Mouse (Mus musculus) inflammation-experienced regulatory T-cells, adult 16 weeks (primary cell): Measurements from ENCODE around the gene Abhd6. TPM values are rescaled to one million over a fixed set of nuclear protein-coding genes. Genes with fewer than 3 reads are reported as not detected.

Experiments used
- polyA plus RNA-seq: library from polyadenylated mRNA; unstranded; fragments of 100-300 nt; shearing (Covaris generic); gene quantifications from one replicate; pipeline ENCODE4 v1.2.1, GENCODE M21; 2017

Abhd6 gene
- 39.0 TPM for polyA plus RNA-seq

GRCm38 (mm10) chr14:8002432-8003092, at the start of gene Abhd6:
TSS of gene Abhd6 (plus strand) at chr14:8002902.

DNA sequence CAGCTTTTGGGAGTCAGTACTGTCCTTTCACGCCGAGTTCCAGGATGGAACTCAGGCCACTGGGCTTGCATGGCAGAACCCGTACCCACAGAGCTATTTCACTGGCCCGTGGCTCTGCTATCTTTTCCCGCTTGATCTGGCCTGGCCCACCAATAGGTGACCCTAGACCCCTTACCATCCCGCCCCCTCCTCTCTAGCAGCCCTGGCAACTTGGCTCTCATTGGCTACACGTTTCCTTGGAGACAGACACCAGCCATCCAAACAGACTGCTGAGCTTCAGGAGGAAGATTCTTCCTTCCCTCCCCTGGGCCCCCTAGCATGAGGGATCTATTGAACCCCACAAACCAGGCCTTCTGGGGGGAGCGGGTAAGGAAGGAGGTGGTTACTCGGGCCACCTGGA, 45.7 kb upstream of the Abhd6 start, which contains the start of gene Gm45521:
TSS of gene Gm45521 (plus strand) at position 240 of the 400 bp plus-strand sequence.

DNA sequence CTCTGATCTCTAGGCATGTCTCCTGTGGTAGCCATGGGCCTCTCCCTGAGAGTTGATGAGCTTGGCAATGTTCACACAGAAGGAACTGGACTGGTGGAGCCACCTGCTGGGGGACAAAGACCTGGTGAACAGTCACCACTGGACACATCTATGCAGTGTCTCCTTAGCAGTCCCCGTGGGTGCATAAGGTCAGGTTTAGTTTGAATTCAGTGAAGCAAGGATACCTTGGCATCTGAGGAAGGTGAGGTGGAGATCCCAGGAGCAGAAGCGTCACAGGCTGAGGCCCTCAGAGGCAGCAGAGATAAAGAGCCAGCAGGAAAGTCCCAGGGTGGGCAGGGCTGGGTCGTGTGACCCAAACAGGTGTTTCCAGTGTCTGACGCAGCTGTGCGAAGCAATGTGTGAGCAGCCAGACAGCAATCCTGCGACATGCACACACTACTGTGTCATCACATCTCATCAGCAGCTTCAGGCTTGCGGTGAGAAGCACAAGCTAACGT, 8.4 kb upstream of the Abhd6 start, which contains the start of gene Dnase1l3:
TSS of gene Dnase1l3 (minus strand) at position 303 of the 497 bp plus-strand sequence.

DNA sequence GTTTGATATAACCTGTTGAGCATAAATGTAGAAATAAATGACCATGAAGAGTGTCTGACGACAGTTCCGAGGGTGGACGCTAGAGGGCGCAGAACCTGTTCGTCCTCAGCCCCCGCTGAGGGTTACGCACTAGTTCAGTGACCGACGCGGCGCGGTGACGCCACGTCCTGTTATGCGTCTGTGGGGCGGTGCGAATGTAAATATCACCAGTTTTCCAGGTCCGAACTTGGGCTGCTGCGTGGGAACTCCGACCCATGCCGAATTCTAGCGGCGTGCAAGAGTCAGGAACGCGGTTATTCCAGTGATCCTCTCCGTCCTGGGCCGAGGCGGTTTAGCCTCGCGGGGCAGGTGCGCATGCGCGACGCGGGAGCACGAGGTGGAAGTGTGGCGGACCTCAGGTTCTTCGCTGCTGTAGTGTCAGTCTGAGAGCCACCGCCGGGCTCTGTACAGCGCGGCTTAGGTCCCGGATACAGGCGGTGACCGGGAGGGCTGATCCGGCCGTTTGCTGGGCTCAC, 77.5 kb downstream of the Abhd6 start, which contains the start of gene Rpp14:
TSS of gene Rpp14 (plus strand) at position 203 of the 515 bp plus-strand sequence.

GRCm38 (mm10) chr14:8097978-8098686, 95.4 kb downstream of the Abhd6 start, which contains the start of gene Pxk:
TSS of gene Pxk (plus strand) at chr14:8098211.

Other genes starting within 250 kb of the Abhd6 start
- gene Gm26661, start 211.3 kb upstream of the Abhd6 start, polyA plus RNA-seq = not detected
- 27.6 TPM for gene Flnb, start 184.9 kb upstream of the Abhd6 start, polyA plus RNA-seq
- gene Gm45521, start 45.6 kb upstream of the Abhd6 start, polyA plus RNA-seq = not detected
- 2.0 TPM for gene Dnase1l3, start 8.3 kb upstream of the Abhd6 start, polyA plus RNA-seq
- 45.1 TPM for gene Rpp14, start 77.5 kb downstream of the Abhd6 start, polyA plus RNA-seq
- 40.2 TPM for gene Pxk, start 95.3 kb downstream of the Abhd6 start, polyA plus RNA-seq
- 172 TPM for gene Pdhb, start 170.1 kb downstream of the Abhd6 start, polyA plus RNA-seq
- 1.1 TPM for gene Kctd6, start 211.2 kb downstream of the Abhd6 start, polyA plus RNA-seq